Comparison of ENCODE assay signal across 20 mouse cellular contexts in the genomic region with DNA sequence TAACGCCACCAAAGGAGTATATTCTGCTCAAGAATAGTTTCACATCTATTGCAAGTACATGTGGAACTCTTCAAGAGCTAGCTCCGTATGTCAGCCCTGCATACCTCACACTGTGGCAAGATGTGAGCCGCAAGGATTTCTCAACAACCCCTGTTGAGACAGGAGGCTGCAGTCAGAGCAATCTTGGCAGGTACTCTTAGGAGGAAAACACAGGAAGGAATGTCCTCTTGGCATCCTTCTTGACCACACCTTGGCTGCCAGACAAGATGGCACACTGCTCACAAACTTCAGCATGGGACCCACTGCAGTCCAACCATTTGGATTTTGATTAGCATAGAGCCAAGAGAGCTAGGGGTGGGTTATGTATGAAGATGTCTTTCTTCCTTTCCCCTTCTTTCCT.
DNase-seq lines count a peak whose midpoint lies in the region; ATAC-seq lines count a peak whose summit lies in the region.
"Had no signal": no experiment of that assay in that cellular context is flagged by ENCODE, and none has a peak within 500 bp of the region (broad histone marks: within the 10 kb centered on the region; RNA-seq: fewer than 3 reads in every experiment).

No protein-coding gene starts in this region.

- no peaks in the 10 kb centered on the region for H3K27me3 ChIP-seq in midbrain, embryonic 11.5 days (ENCODE audit: control insufficient read depth, insufficient read depth, low read length)
- H3K27me3 ChIP-seq: embryonic facial prominence, embryonic 12.5 days; forebrain, embryonic 15.5 days; heart, embryonic 12.5 days; hindbrain, embryonic 15.5 days had no signal

- H3K27ac ChIP-seq in midbrain, embryonic 11.5 days (ENCODE audit: low read depth, low read length): no peak overlapping the region
- H3K27ac ChIP-seq: embryonic facial prominence, embryonic 12.5 days; forebrain, embryonic 10.5 days; forebrain, embryonic 15.5 days; hindbrain, embryonic 15.5 days had no signal

- H3K4me1 ChIP-seq in midbrain, embryonic 11.5 days (ENCODE audit: control insufficient read depth, insufficient read depth, low read length): no peaks in the 10 kb centered on the region
- H3K4me1 ChIP-seq: embryonic facial prominence, embryonic 12.5 days; forebrain, embryonic 10.5 days; forebrain, embryonic 15.5 days; heart, embryonic 12.5 days; hindbrain, embryonic 15.5 days had no signal

- peak; percentile 53 to 79 for DNase-seq in cerebellum, postnatal 10 days
- DNase-seq in cerebellum, postnatal 4 days (ENCODE audit: low spot score in 2 of 2): no peak
- peak; percentile 83 for DNase-seq in heart, adult 11 months
- no peak for DNase-seq in heart, postnatal 4 days
- DNase-seq in fat pad, adult 2 months (ENCODE audit: extremely low read depth, low read depth, low spot score): peak; percentile 30
- DNase-seq in midbrain, embryonic 11.5 days (ENCODE audit: low spot score, missing footprints): no peak
- DNase-seq in frontal cortex, postnatal 14 days (ENCODE audit: low spot score in 2 of 2): no peak
- DNase-seq: adrenal gland, postnatal 10 days; cerebellum, adult 18-20 months; embryo, embryonic 11 days; gastrocnemius, postnatal 10 days; kidney, adult 8-10 months had no signal

- WGBS in midbrain, embryonic 11.5 days: 90% methylated on average over 3 of the region's 3 CpGs

- no peak overlapping the region for H3K4me2 ChIP-seq in midbrain, embryonic 11.5 days
- H3K4me2 ChIP-seq: embryonic facial prominence, embryonic 12.5 days; forebrain, embryonic 15.5 days; heart, embryonic 12.5 days; hindbrain, embryonic 15.5 days had no signal

- no peaks in the 10 kb centered on the region for H3K9me3 ChIP-seq in midbrain, embryonic 11.5 days (ENCODE audit: control insufficient read depth, low read length)
- H3K9me3 ChIP-seq: embryonic facial prominence, embryonic 12.5 days; forebrain, embryonic 10.5 days; forebrain, embryonic 15.5 days; heart, embryonic 12.5 days; hindbrain, embryonic 15.5 days had no signal

- no peaks in the 10 kb centered on the region for H3K36me3 ChIP-seq in midbrain, embryonic 11.5 days (ENCODE audit: control insufficient read depth, insufficient read depth, low read length)
- H3K36me3 ChIP-seq: embryonic facial prominence, embryonic 12.5 days; forebrain, embryonic 10.5 days; forebrain, embryonic 15.5 days; G1E; heart, embryonic 12.5 days; hindbrain, embryonic 15.5 days had no signal

- H3K4me3 ChIP-seq in midbrain, embryonic 11.5 days (ENCODE audit: low read depth, low read length): no peak overlapping the region
- H3K4me3 ChIP-seq: embryonic facial prominence, embryonic 12.5 days; forebrain, embryonic 10.5 days; forebrain, embryonic 15.5 days; heart, embryonic 12.5 days; hindbrain, embryonic 15.5 days had no signal

- H3K9ac ChIP-seq in midbrain, embryonic 11.5 days (ENCODE audit: low read length): no peak overlapping the region
- H3K9ac ChIP-seq: embryonic facial prominence, embryonic 12.5 days; forebrain, embryonic 15.5 days; heart, embryonic 12.5 days; hindbrain, embryonic 15.5 days had no signal

- ATAC-seq in midbrain, embryonic 11.5 days (ENCODE audit: low FRiP score): no peak
- ATAC-seq: CD4-positive, CD25-positive, alpha-beta regulatory T cell, adult 4 months; forebrain, embryonic 15.5 days; intestine, postnatal 0 days had no signal

Comparison
In these comparisons a context has a peak if more than half of its experiments do, and no peak if none do; other contexts are left out.
1. DNase-seq: peak in cerebellum, postnatal 10 days (2 of 2), heart, adult 11 months (single experiment) and fat pad, adult 2 months (single experiment); none in cerebellum, postnatal 4 days (0 of 2), heart, postnatal 4 days (single experiment), midbrain, embryonic 11.5 days (single experiment) and frontal cortex, postnatal 14 days (0 of 2).